Mouse (Mus musculus) E14TG2a.4 (cell line): ENCODE results near the gene Cd164.

ENCODE experiments used
- CTCF ChIP-seq: conservative IDR thresholded peaks from 2 replicates; pipeline ENCODE4 v1.5.1; 2014; ENCODE audit warnings: low read length
- NANOG ChIP-seq: IDR thresholded peaks from 2 replicates; pipeline ENCODE4 v1.6.1; 2014; ENCODE audit warnings: borderline replicate concordance, low read length, mixed read lengths
- POU5F1 ChIP-seq: IDR thresholded peaks from 2 replicates; pipeline ENCODE4 v1.6.1; 2014; ENCODE audit warnings: low read length, borderline replicate concordance

GRCm38 (mm10) chr10:41535991-41536390 is 16.8 kb downstream of the Cd164 start:
- no peak for TF ChIP-seq CTCF
- TF ChIP-seq POU5F1 = no peak
- TF ChIP-seq NANOG = no peak
